Mouse (Mus musculus) spleen, postnatal 36 days (tissue): ENCODE data around the gene Agps.

ENCODE experiments used
- DNase-seq, 2 experiments: peaks; one replicate each; pipeline ENCODE4 v3.0.0; 2022; ENCODE audit warnings: low spot score in 2 of 2, mixed read lengths in 1 of 2

The Agps gene

GRCm38 (mm10) chr2:75831881-75832633 is at the start of gene Agps:
TSS of gene Agps (plus strand) at chr2:75832177.
- peak; percentile 91 to 92 for DNase-seq

GRCm38 (mm10) chr2:75786075-75786474 is 45.9 kb upstream of the Agps start:
- peak; percentile 17 to 35 for DNase-seq

GRCm38 (mm10) chr2:75788511-75788910 is 43.5 kb upstream of the Agps start:
- no peak for DNase-seq

GRCm38 (mm10) chr2:75789959-75790523 is 41.9 kb upstream of the Agps start:
- DNase-seq, result no peak

- DNase-seq, result no peak
Measured at GRCm38 (mm10) chr2:75791561-75792308, 40.2 kb upstream of the Agps start.

GRCm38 (mm10) chr2:75792377-75793203 is 39.4 kb upstream of the Agps start:
- DNase-seq, result peak; percentile 59 to 73

- no peak for DNase-seq
Measured at GRCm38 (mm10) chr2:75796181-75796580, 35.8 kb upstream of the Agps start.

- no peak for DNase-seq
Measured at GRCm38 (mm10) chr2:75798434-75798970, 33.5 kb upstream of the Agps start.

GRCm38 (mm10) chr2:75805767-75806166 is 26.2 kb upstream of the Agps start:
- DNase-seq, result no peak

- DNase-seq, result no peak
Measured at GRCm38 (mm10) chr2:75806891-75807290, 25.1 kb upstream of the Agps start.

- no peak for DNase-seq
Measured at GRCm38 (mm10) chr2:75807460-75807859, 24.5 kb upstream of the Agps start.

GRCm38 (mm10) chr2:75814880-75815279 is 17.1 kb upstream of the Agps start:
- no peak for DNase-seq

GRCm38 (mm10) chr2:75815521-75815920 is 16.5 kb upstream of the Agps start:
- DNase-seq, result no peak

GRCm38 (mm10) chr2:75816673-75817072 is 15.3 kb upstream of the Agps start:
- DNase-seq, result no peak

GRCm38 (mm10) chr2:75818719-75819118 is 13.3 kb upstream of the Agps start:
- DNase-seq, result no peak

GRCm38 (mm10) chr2:75819796-75820195 is 12.2 kb upstream of the Agps start:
- DNase-seq, result no peak

GRCm38 (mm10) chr2:75821971-75822751 is 9.8 kb upstream of the Agps start:
- DNase-seq, result no peak

- DNase-seq, result peak; percentile 20 to 35
Measured at GRCm38 (mm10) chr2:75823736-75824135, 8.2 kb upstream of the Agps start.

- DNase-seq, result no peak
Measured at GRCm38 (mm10) chr2:75824144-75824543, 7.8 kb upstream of the Agps start.

GRCm38 (mm10) chr2:75824846-75825245 is 7.1 kb upstream of the Agps start:
- DNase-seq, result no peak

GRCm38 (mm10) chr2:75825603-75826002 is 6.4 kb upstream of the Agps start:
- no peak for DNase-seq
